Mouse (Mus musculus) CH12.LX (cell line): ENCODE measurements at regions not wholly inside any gene's neighbourhood (a gene's known extent, or its start where the extent isn't known, plus 50 kb on each side); places are given as distances from the start of the nearest gene placed in this dataset.

Experiments
- DNase-seq: peaks from one replicate; pipeline ENCODE4 v3.0.0-alpha.2; 2013; ENCODE audit errors: extremely low read depth
- H3K27ac ChIP-seq: 2 replicates; pipeline ENCODE4 v1.5.1; 2012; ENCODE audit warnings: low read depth, mild to moderate bottlenecking, control low read depth, moderate library complexity; ENCODE audit not compliant: insufficient read depth
- H3K27me3 ChIP-seq: replicated peaks from 2 replicates; pipeline ENCODE3; 2012; ENCODE audit warnings: inconsistent platforms
- H3K36me3 ChIP-seq, 2 experiments: replicated peaks in 1 of 2; 2 replicates each; pipeline versions ENCODE3 to v1.6.1; 2012; ENCODE audit warnings: inconsistent platforms in 1 of 2, low read length in 1 of 2, mild to moderate bottlenecking in 1 of 2, mixed read lengths in 1 of 2, moderate library complexity in 1 of 2; ENCODE audit not compliant: control insufficient read depth in 1 of 2, insufficient read depth in 1 of 2
- H3K4me1 ChIP-seq, 2 experiments: 2 replicates each; pipeline ENCODE4 v1.6.1; 2012; ENCODE audit warnings: inconsistent platforms in 1 of 2, moderate library complexity in 1 of 2; ENCODE audit not compliant: insufficient read depth in 2 of 2, control insufficient read depth in 1 of 2
- H3K4me2 ChIP-seq: 2 replicates; pipeline ENCODE4 v1.6.1; 2012; ENCODE audit warnings: low read depth, mild to moderate bottlenecking, control low read depth; ENCODE audit not compliant: poor library complexity, insufficient read depth, severe bottlenecking
- H3K4me3 ChIP-seq, 3 experiments: fragments of 150-350 bp in 1 of 3; sonication (generic) in 1 of 3; replicated peaks in 1 of 3; 2 replicates each; pipeline versions ENCODE3 to v1.5.1; 2011 to 2012; ENCODE audit warnings: low read depth in 2 of 3, low read length in 2 of 3, mild to moderate bottlenecking in 2 of 3, moderate library complexity in 2 of 3, control low read depth in 1 of 3, improper control_type of control experiment in 1 of 3, inconsistent platforms in 1 of 3, mixed read lengths in 1 of 3; ENCODE audit not compliant: poor library complexity in 1 of 3
- H3K79me2 ChIP-seq: replicated peaks from 2 replicates; pipeline ENCODE4 v1.6.1; 2012; ENCODE audit warnings: mild to moderate bottlenecking, moderate library complexity; ENCODE audit not compliant: control insufficient read depth, poor library complexity, insufficient read depth, severe bottlenecking; ENCODE audit errors: extremely low read depth
- H3K9ac ChIP-seq: 2 replicates; pipeline ENCODE4 v1.6.1; 2012; ENCODE audit warnings: low read depth, mild to moderate bottlenecking, control low read depth, moderate library complexity; ENCODE audit not compliant: insufficient read depth
- H3K9me3 ChIP-seq: replicated peaks from 2 replicates; pipeline ENCODE3; 2012; ENCODE audit warnings: low read length, inconsistent platforms, mixed read lengths
- BHLHE40 ChIP-seq: IDR thresholded peaks from 2 replicates; pipeline ENCODE4 v1.6.1; 2011; ENCODE audit warnings: mild to moderate bottlenecking, low read depth, low read length, improper control_type of control experiment
- CHD1 ChIP-seq: IDR thresholded peaks from 2 replicates; pipeline ENCODE4 v1.6.1; 2012; ENCODE audit warnings: low read depth, low read length, improper control_type of control experiment, inconsistent platforms
- CHD2 ChIP-seq: IDR thresholded peaks from 2 replicates; pipeline ENCODE4 v1.6.1; 2011; ENCODE audit warnings: low read length, improper control_type of control experiment
- CTCF ChIP-seq, 2 experiments: IDR thresholded peaks in 1 of 2; conservative IDR thresholded peaks in 1 of 2; 2 replicates each; pipeline ENCODE4 v1.5.1; 2011 to 2012; ENCODE audit warnings: low read depth in 2 of 2, low read length in 2 of 2, improper control_type of control experiment in 1 of 2, inconsistent platforms in 1 of 2, mild to moderate bottlenecking in 1 of 2, moderate library complexity in 1 of 2
- ELF1 ChIP-seq: IDR thresholded peaks from 2 replicates; pipeline ENCODE4 v1.6.1; 2014; ENCODE audit warnings: low read depth, mild to moderate bottlenecking, inconsistent platforms, low read length, improper control_type of control experiment
- EP300 ChIP-seq: IDR thresholded peaks from 2 replicates; pipeline ENCODE4 v1.6.1; 2011; ENCODE audit warnings: low read length, improper control_type of control experiment
- ETS1 ChIP-seq: conservative IDR thresholded peaks from 2 replicates; pipeline ENCODE4 v1.6.1; 2012; ENCODE audit warnings: low read depth, mild to moderate bottlenecking, inconsistent platforms, low read length, improper control_type of control experiment, moderate library complexity
- GABPA ChIP-seq: IDR thresholded peaks from 2 replicates; pipeline ENCODE4 v1.6.1; 2012; ENCODE audit warnings: low read depth, low read length, improper control_type of control experiment, inconsistent platforms; ENCODE audit not compliant: insufficient replicate concordance
- IRF4 ChIP-seq: IDR thresholded peaks from 2 replicates; pipeline ENCODE4 v1.6.1; 2014; ENCODE audit warnings: low read depth, mild to moderate bottlenecking, inconsistent platforms, low read length, improper control_type of control experiment
- JUN ChIP-seq: IDR thresholded peaks from 2 replicates; pipeline ENCODE4 v1.6.1; 2011; ENCODE audit warnings: low read depth, mild to moderate bottlenecking, low read length, improper control_type of control experiment, moderate library complexity; ENCODE audit not compliant: insufficient read depth
- MAX ChIP-seq: IDR thresholded peaks from 2 replicates; pipeline ENCODE4 v1.6.1; 2011; ENCODE audit warnings: low read length, improper control_type of control experiment
- MAZ ChIP-seq: IDR thresholded peaks from 2 replicates; pipeline ENCODE4 v1.6.1; 2012; ENCODE audit warnings: low read depth, mild to moderate bottlenecking, inconsistent platforms, low read length, improper control_type of control experiment, moderate library complexity
- MXI1 ChIP-seq: IDR thresholded peaks from 2 replicates; pipeline ENCODE4 v1.6.1; 2011; ENCODE audit warnings: mild to moderate bottlenecking, low read depth, low read length, improper control_type of control experiment
- MYC ChIP-seq: IDR thresholded peaks from 2 replicates; pipeline ENCODE4 v1.6.1; 2011; ENCODE audit warnings: low read depth, mild to moderate bottlenecking, improper control_type of control experiment, low read length
- NRF1 ChIP-seq: IDR thresholded peaks from 2 replicates; pipeline ENCODE4 v1.6.1; 2014; ENCODE audit warnings: low read depth, mild to moderate bottlenecking, inconsistent platforms, low read length, improper control_type of control experiment, moderate library complexity
- PAX5 ChIP-seq: IDR thresholded peaks from 2 replicates; pipeline ENCODE4 v1.6.1; 2012; ENCODE audit warnings: low read length, inconsistent platforms, mixed read lengths
- POLR2A ChIP-seq: IDR thresholded peaks from 2 replicates; pipeline ENCODE4 v1.6.1; 2011; ENCODE audit warnings: low read depth, mild to moderate bottlenecking, improper control_type of control experiment, low read length
- POLR2AphosphoS2 ChIP-seq: IDR thresholded peaks from 2 replicates; pipeline ENCODE4 v1.6.1; 2011; ENCODE audit warnings: low read depth, low read length, improper control_type of control experiment
- RAD21 ChIP-seq: IDR thresholded peaks from 2 replicates; pipeline ENCODE4 v1.6.1; 2011; ENCODE audit warnings: low read depth, mild to moderate bottlenecking, low read length, improper control_type of control experiment, moderate library complexity
- RCOR1 ChIP-seq: conservative IDR thresholded peaks from 2 replicates; pipeline ENCODE4 v1.6.1; 2012; ENCODE audit warnings: low read depth, mild to moderate bottlenecking, inconsistent platforms, low read length, improper control_type of control experiment
- SIN3A ChIP-seq: IDR thresholded peaks from 2 replicates; pipeline ENCODE4 v1.6.1; 2012; ENCODE audit warnings: low read length, improper control_type of control experiment, inconsistent platforms
- SMC3 ChIP-seq: IDR thresholded peaks from 2 replicates; pipeline ENCODE4 v1.6.1; 2011; ENCODE audit warnings: low read depth, low read length, improper control_type of control experiment
- TBP ChIP-seq: conservative IDR thresholded peaks from 2 replicates; pipeline ENCODE4 v1.6.1; 2011; ENCODE audit warnings: low read depth, low read length, improper control_type of control experiment
- TCF12 ChIP-seq: IDR thresholded peaks from 2 replicates; pipeline ENCODE4 v1.6.1; 2014; ENCODE audit warnings: low read depth, mild to moderate bottlenecking, inconsistent platforms, low read length, improper control_type of control experiment
- USF1 ChIP-seq: IDR thresholded peaks from 2 replicates; pipeline ENCODE4 v1.6.1; 2014; ENCODE audit warnings: low read depth, mild to moderate bottlenecking, inconsistent platforms, low read length, improper control_type of control experiment
- USF2 ChIP-seq: conservative IDR thresholded peaks from 2 replicates; pipeline ENCODE4 v1.6.1; 2011; ENCODE audit warnings: low read depth, low read length, improper control_type of control experiment
- ZC3H11A ChIP-seq: IDR thresholded peaks from 2 replicates; pipeline ENCODE4 v1.6.1; 2012; ENCODE audit warnings: low read depth, mild to moderate bottlenecking, inconsistent platforms, low read length, improper control_type of control experiment
- ZKSCAN1 ChIP-seq: IDR thresholded peaks from 2 replicates; pipeline ENCODE4 v1.6.1; 2012; ENCODE audit warnings: low read depth, inconsistent platforms, low read length, improper control_type of control experiment, borderline replicate concordance
- ZMIZ1 ChIP-seq: IDR thresholded peaks from 2 replicates; pipeline ENCODE4 v1.6.1; 2012; ENCODE audit warnings: low read depth, mild to moderate bottlenecking, inconsistent platforms, low read length, improper control_type of control experiment
- ZNF384 ChIP-seq: IDR thresholded peaks from 2 replicates; pipeline ENCODE4 v1.6.1; 2012; ENCODE audit warnings: low read depth, low read length, improper control_type of control experiment, inconsistent platforms
- dilution Hi-C: fragments of 300-500 bp; cut with MboI; formaldehyde crosslinking; loops from 2 replicates; pipeline ENCODE4 v1.14.3; 2020; ENCODE audit warnings: low sequenced_read_pairs; ENCODE audit not compliant: extremely low pct_unique_long_range_greater_than_20kb, extremely low pct_ligation_motif_present
- in situ Hi-C: fragments of 300-500 bp; cut with MboI; formaldehyde crosslinking; loops from 3 replicates; pipeline ENCODE4 v1.14.3; 2019; ENCODE audit warnings: low sequenced_read_pairs, low pct_ligation_motif_present, low pct_unique_long_range_greater_than_20kb, mixed read lengths

GRCm38 (mm10) chr2:117442862-117443261, 100.1 kb upstream of the Rasgrp1 start:
- TF ChIP-seq MXI1 (no peak), PAX5 (no peak), POLR2AphosphoS2 (no peak), TBP (no peak), CHD1 (no peak), USF1 (no peak), ZC3H11A (no peak), EP300 (no peak), MAZ (no peak), JUN (no peak), ZMIZ1 (no peak), TCF12 (no peak)

GRCm38 (mm10) chr2:117444671-117445070, 101.9 kb upstream of the Rasgrp1 start:
- DNase-seq = peak; percentile 59
- dilution Hi-C loops = no loop called here
- TF ChIP-seq MXI1 = no peak
- no peak for TF ChIP-seq MYC
- no peak for TF ChIP-seq ZKSCAN1
- peak; percentile 72 to 82 for TF ChIP-seq CTCF (conservative IDR thresholded peaks at IDR 0.05 in 1 of 2, IDR thresholded peaks at IDR 0.05 in 1 of 2; ENCODE audit: low read depth in 2 of 2, low read length in 2 of 2)
- no peak for TF ChIP-seq ZC3H11A
- no peak for TF ChIP-seq POLR2AphosphoS2
- TF ChIP-seq USF2 = no peak
- no peak for TF ChIP-seq PAX5
- no peak for TF ChIP-seq GABPA
- no peak for TF ChIP-seq ZNF384
- no peak for TF ChIP-seq TBP
- TF ChIP-seq SMC3 = peak; percentile 44
- no peak for TF ChIP-seq RCOR1
- no peak for TF ChIP-seq TCF12
- no peak for TF ChIP-seq NRF1
- TF ChIP-seq BHLHE40 = no peak
- TF ChIP-seq ELF1 = no peak
- no peak for TF ChIP-seq CHD2
- no peak for TF ChIP-seq MAX
- TF ChIP-seq USF1 = no peak
- no peak for TF ChIP-seq POLR2A
- TF ChIP-seq ETS1 = no peak
- no peak for TF ChIP-seq IRF4
- TF ChIP-seq RAD21 = peak; percentile 46
- no peak for TF ChIP-seq ZMIZ1
- TF ChIP-seq SIN3A = no peak
- in situ Hi-C loops = loop anchor here (10.0 kb wide), 2 partner anchors 100 to 190 kb away; partner anchors contain the start of gene Rasgrp1
- Histone ChIP-seq H3K4me2 (no peak overlapping the region), H3K36me3 (no peaks in the 10 kb centered on the region), H3K27ac (no peak overlapping the region), H3K9ac (no peak overlapping the region), H3K4me3 (no peak overlapping the region), H3K27me3 (no peaks in the 10 kb centered on the region), H3K79me2 (no peaks in the 10 kb centered on the region), H3K4me1 (peaks cover 13 to 23% of the 10 kb centered on the region in 2 experiments), H3K9me3 (no peaks in the 10 kb centered on the region)

More at GRCm38 (mm10) chr2:117442862-117443261, 100.1 kb upstream of the Rasgrp1 start:
- Histone ChIP-seq H3K4me3 (no peak overlapping the region), H3K4me2 (no peak overlapping the region), H3K9ac (no peak overlapping the region), H3K4me1 (peaks cover 13 to 30% of the 10 kb centered on the region in 2 experiments), H3K27ac (no peak overlapping the region), H3K27me3 (no peaks in the 10 kb centered on the region), H3K36me3 (no peaks in the 10 kb centered on the region), H3K9me3 (peaks cover 3% of the 10 kb centered on the region), H3K79me2 (no peaks in the 10 kb centered on the region)
- no peak for DNase-seq
- dilution Hi-C loops = no loop called here
- in situ Hi-C loops = loop anchor here (10.0 kb wide), 2 partner anchors 98 to 188 kb away; partner anchors contain the start of gene Rasgrp1
